Mouse (Mus musculus) frontal cortex, adult (tissue): ENCODE results near the gene 4930412O13Rik.

ENCODE experiments used
- ATAC-seq: cut with Nextera tagmentation; 2 replicates; pipeline ENCODE4 v1.9.2; 2017; ENCODE audit warnings: mild to moderate bottlenecking, moderate library complexity, mixed read lengths; ENCODE audit not compliant: low TSS enrichment

The 4930412O13Rik gene

GRCm38 (mm10) chr2:9897846-9898245 lies 16.8 kb downstream of the 4930412O13Rik start:
- ATAC-seq = no peak

- ATAC-seq = no peak
Measured at GRCm38 (mm10) chr2:9903854-9904560, 23.0 kb downstream of the 4930412O13Rik start.

- no peak for ATAC-seq
Measured at GRCm38 (mm10) chr2:9905995-9906394, 24.9 kb downstream of the 4930412O13Rik start.

GRCm38 (mm10) chr2:9917602-9918001 lies 36.5 kb downstream of the 4930412O13Rik start:
- ATAC-seq = peak; percentile 57; the same call in 1 of the 2 replicates

- ATAC-seq = no peak
Measured at GRCm38 (mm10) chr2:9918691-9919471, 37.8 kb downstream of the 4930412O13Rik start.

- ATAC-seq = no peak
Measured at GRCm38 (mm10) chr2:9926194-9926904, 45.3 kb downstream of the 4930412O13Rik start.

- peak; percentile 59 for ATAC-seq
Measured at GRCm38 (mm10) chr2:9926905-9927283, 45.8 kb downstream of the 4930412O13Rik start.
